Mouse (Mus musculus): ENCODE measurements around the gene Trio.

GRCm38 (mm10) chr15:27779398-27779797 is 246.2 kb downstream of the Trio start:
- TF ChIP-seq CTCF (IDR thresholded peaks at IDR 0.05; ENCODE audit: extremely low read depth, insufficient read depth, low read length) (no peak), POLR2A (IDR thresholded peaks at IDR 0.05; ENCODE audit: extremely low read depth, insufficient read depth, low read length) (no peak)
